Mouse (Mus musculus) olfactory bulb, adult 2 months (tissue): ENCODE measurements around the gene Arhgap6.

Source experiments
- CTCF ChIP-seq: fragments of 200-500 bp; IDR thresholded peaks from 2 replicates; pipeline ENCODE4 v1.5.1; 2012; ENCODE audit warnings: low read depth, mild to moderate bottlenecking, low read length, moderate library complexity; ENCODE audit not compliant: insufficient read depth
- POLR2A ChIP-seq: fragments of 200-500 bp; IDR thresholded peaks from 2 replicates; pipeline ENCODE4 v1.6.1; 2012; ENCODE audit warnings: mild to moderate bottlenecking, low read depth, low read length, moderate library complexity; ENCODE audit not compliant: insufficient read depth

- no peak for TF ChIP-seq CTCF
- no peak for TF ChIP-seq POLR2A
Measured at GRCm38 (mm10) chrX:169139758-169140157, 344.9 kb downstream of the Arhgap6 start.
